Mouse (Mus musculus) neural tube, embryonic 11.5 days (tissue): Measurements from ENCODE around the gene Gcnt1. TPM values are rescaled to one million over a fixed set of nuclear protein-coding genes. Genes with fewer than 3 reads are reported as not detected.
A peak's percentile ranks its signal among the peaks of the same experiment; 100 is the strongest.

ENCODE experiments used
- ATAC-seq: fragments of 200-750 bp; cut with Nextera tagmentation; 2 replicates; pipeline ENCODE4 v1.8.0; 2017; ENCODE audit warnings: moderate number of reproducible peaks, mild to moderate bottlenecking, moderate TSS enrichment, moderate library complexity; ENCODE audit not compliant: insufficient read depth, low FRiP score, low TSS enrichment
- DNase-seq: peaks from one replicate; pipeline ENCODE4 v3.0.0-alpha.2; 2015; ENCODE audit warnings: low spot score
- H3K27ac ChIP-seq: fragments of 300-500 bp; sonication (generic); 2 replicates; pipeline ENCODE4 v1.5.1; 2014; ENCODE audit warnings: low read depth, mild to moderate bottlenecking, low read length
- H3K27me3 ChIP-seq: fragments of 300-500 bp; sonication (generic); 2 replicates; pipeline ENCODE4 v1.6.1; 2014; ENCODE audit warnings: mild to moderate bottlenecking, low read length, mixed read lengths; ENCODE audit not compliant: control insufficient read depth, insufficient read depth
- H3K36me3 ChIP-seq: fragments of 300-500 bp; sonication (generic); 2 replicates; pipeline ENCODE4 v1.6.1; 2014; ENCODE audit warnings: mild to moderate bottlenecking, low read length, moderate library complexity, mixed read lengths; ENCODE audit not compliant: control insufficient read depth, insufficient read depth
- H3K4me1 ChIP-seq: fragments of 300-500 bp; sonication (generic); 2 replicates; pipeline ENCODE4 v1.6.1; 2014; ENCODE audit warnings: low read length, mixed read lengths; ENCODE audit not compliant: control insufficient read depth, insufficient read depth
- H3K4me2 ChIP-seq: fragments of 300-500 bp; sonication (generic); 2 replicates; pipeline ENCODE4 v1.6.1; 2014; ENCODE audit warnings: low read depth, mild to moderate bottlenecking, moderate library complexity
- H3K4me3 ChIP-seq: fragments of 300-500 bp; sonication (generic); 2 replicates; pipeline ENCODE4 v1.5.1; 2014; ENCODE audit warnings: low read depth, low read length
- H3K9ac ChIP-seq: fragments of 300-500 bp; sonication (generic); 2 replicates; pipeline ENCODE4 v1.6.1; 2014; ENCODE audit warnings: mild to moderate bottlenecking, low read length
- H3K9me3 ChIP-seq: fragments of 300-500 bp; sonication (generic); 2 replicates; pipeline ENCODE4 v1.6.1; 2016; ENCODE audit warnings: low read length; ENCODE audit not compliant: control insufficient read depth
- WGBS: fragments of 180-500 bp; shearing (Covaris S2); extraction: QIAGEN DNeasy Blood & Tissue Kit; methylation state at CpG from one replicate; pipeline ENCODE4 v1.1.7; 2014; 5-methylcytosine and 5-hydroxymethylcytosine counted together
- polyA plus RNA-seq: library from polyadenylated mRNA; unstranded; fragments of >200 nt; fragmentation: Nextera tagmentation; extraction: Ambion mirVana; gene quantifications from 2 replicates; pipeline ENCODE4 v1.2.1, GENCODE M21; 2014

Gene Gcnt1
- polyA plus RNA-seq, 1 experiment from 2014 or later: 9.6 TPM

DNA sequence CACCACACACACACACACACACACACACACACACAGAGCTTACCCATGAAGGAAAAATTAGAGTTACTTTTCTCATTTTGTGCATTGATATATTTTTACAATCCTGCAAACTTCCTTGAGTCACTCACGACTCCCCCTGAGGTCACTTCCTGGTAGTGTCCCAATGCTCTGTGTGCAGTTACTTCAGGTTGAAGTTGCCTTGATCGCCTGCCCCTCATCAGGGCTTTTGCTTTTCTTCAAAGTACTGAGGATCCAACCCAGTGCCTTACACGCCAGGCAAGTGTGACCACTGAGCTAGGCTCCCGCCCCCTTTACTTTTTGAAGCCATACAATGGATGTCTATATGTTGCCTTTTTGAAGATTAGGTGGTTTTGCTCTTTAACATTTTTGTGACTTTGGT, 27.3 kb upstream of the Gcnt1 start:
- WGBS: 96% methylated on average over 4 of the region's 4 CpGs
- Histone ChIP-seq H3K36me3 (0 out of 2 replicates have a peak, but pooled peaks cover 2% of the 10 kb centered on the region), H3K9me3 (no peaks in the 10 kb centered on the region), H3K27me3 (no peaks in the 10 kb centered on the region), H3K4me2 (no peak overlapping the region), H3K4me3 (no peak overlapping the region), H3K9ac (no peak overlapping the region), H3K4me1 (peaks cover under 1% of the 10 kb centered on the region; the same call in 1 of the 2 replicates), H3K27ac (no peak overlapping the region)
- DNase-seq (no peak), ATAC-seq (no peak)

GRCm38 (mm10) chr19:17397922-17398321, 25.3 kb upstream of the Gcnt1 start:
- H3K4me2 ChIP-seq: no peak overlapping the region
- ATAC-seq: no peak
- DNase-seq: no peak
- 81% methylated on average over 5 of the region's 5 CpGs for WGBS
- H3K27me3 ChIP-seq: no peaks in the 10 kb centered on the region
- H3K36me3 ChIP-seq: 0 out of 2 replicates have a peak, but pooled peaks cover 2% of the 10 kb centered on the region
- no peak overlapping the region for H3K4me3 ChIP-seq
- H3K9me3 ChIP-seq: no peaks in the 10 kb centered on the region
- no peak overlapping the region for H3K9ac ChIP-seq
- H3K4me1 ChIP-seq: peaks cover 4% of the 10 kb centered on the region
- no peak overlapping the region for H3K27ac ChIP-seq

GRCm38 (mm10) chr19:17396802-17397201, 24.2 kb upstream of the Gcnt1 start:
- Histone ChIP-seq H3K9me3 (no peaks in the 10 kb centered on the region), H3K27me3 (no peaks in the 10 kb centered on the region), H3K4me2 (no peak overlapping the region), H3K9ac (no peak overlapping the region), H3K4me1 (peaks cover 4% of the 10 kb centered on the region), H3K27ac (no peak overlapping the region), H3K4me3 (no peak overlapping the region), H3K36me3 (0 out of 2 replicates have a peak, but pooled peaks cover 2% of the 10 kb centered on the region)
- no peak for DNase-seq
- 92% methylated on average over 4 of the region's 4 CpGs for WGBS
- ATAC-seq: no peak

DNA sequence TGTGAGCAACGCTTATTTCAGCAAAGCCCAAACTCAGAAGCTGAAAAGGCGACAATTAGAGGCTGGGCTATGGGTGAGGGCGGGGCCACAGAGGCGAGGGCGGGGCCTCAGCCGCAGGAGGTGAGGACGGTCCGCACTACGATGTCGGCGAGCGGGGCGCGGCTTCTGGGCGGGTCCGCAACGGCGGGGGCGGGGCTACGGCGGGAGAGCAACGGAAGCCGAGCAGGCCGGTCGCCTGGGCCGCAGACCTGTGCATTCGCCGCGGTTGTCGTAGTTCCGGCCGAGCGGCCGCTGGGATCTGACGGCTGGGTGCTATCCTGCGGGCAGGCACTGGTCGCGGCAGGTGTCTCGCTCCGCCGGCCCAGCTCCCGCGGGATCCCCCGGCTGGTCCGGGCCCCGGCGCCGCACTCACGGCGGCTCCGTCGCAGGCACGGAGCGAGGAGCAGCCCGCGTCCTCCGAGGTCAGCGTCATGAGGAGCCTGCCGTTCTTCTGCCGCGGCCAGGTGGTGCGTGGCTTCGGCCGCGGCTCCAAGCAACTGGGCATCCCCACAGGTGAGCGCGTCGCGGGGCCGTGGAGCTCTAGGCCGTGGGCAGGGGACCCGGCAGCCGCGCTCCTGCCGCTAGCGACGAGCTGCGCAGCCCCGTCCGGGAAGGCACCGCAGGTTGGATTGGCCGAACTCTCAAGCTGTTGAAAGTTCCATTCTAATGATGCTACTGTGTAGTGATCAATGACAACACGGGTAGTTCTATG, 21.4 kb upstream of the Gcnt1 start, which contains the start of gene Rfk:
Rfk (plus strand) TSS at position 203 of the 751 bp plus-strand sequence.
- Histone ChIP-seq H3K4me1 (peaks cover 4% of the 10 kb centered on the region), H3K27me3 (no peaks in the 10 kb centered on the region), H3K4me2 (peak within 1 kb of the TSS; percentile 55), H3K36me3 (0 out of 2 replicates have a peak, but pooled peaks cover 2% of the 10 kb centered on the region), H3K9ac (peak within 1 kb of the TSS; percentile 90), H3K27ac (0 out of 2 replicates have a peak within 1 kb of the TSS, but pooled peaks have one; percentile 8), H3K4me3 (peak within 1 kb of the TSS; percentile 85), H3K9me3 (no peaks in the 10 kb centered on the region)
- DNase-seq (peak; percentile 95), ATAC-seq (peak; percentile 99)
- under 1% methylated on average over 73 of the region's 83 CpGs for WGBS

DNA sequence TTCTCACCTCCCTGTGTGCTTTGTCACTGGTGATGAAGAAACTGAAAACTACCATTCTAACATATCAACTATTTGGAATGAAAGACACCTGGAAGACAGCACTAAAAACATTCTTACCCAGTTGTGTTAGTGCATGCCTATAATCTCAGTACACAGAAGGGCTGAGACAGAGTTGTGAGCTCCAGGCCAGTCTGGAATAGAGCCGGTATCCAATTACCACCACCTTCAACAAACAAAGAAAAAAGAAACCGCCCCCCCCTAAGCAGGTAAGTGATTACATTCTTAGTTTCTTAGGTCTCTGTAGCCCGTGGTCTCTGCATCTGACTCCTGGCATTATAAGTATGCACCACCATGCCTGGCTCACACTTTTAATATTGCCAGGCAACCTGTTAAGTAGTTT, 20.2 kb upstream of the Gcnt1 start:
- H3K4me2 ChIP-seq: no peak overlapping the region
- no peaks in the 10 kb centered on the region for H3K27me3 ChIP-seq
- 17% methylated on average over 3 of the region's 3 CpGs for WGBS
- H3K36me3 ChIP-seq: 0 out of 2 replicates have a peak, but pooled peaks cover under 1% of the 10 kb centered on the region
- peaks cover 4% of the 10 kb centered on the region for H3K4me1 ChIP-seq
- H3K4me3 ChIP-seq: no peak overlapping the region
- no peak overlapping the region for H3K9ac ChIP-seq
- ATAC-seq: no peak
- no peaks in the 10 kb centered on the region for H3K9me3 ChIP-seq
- no peak overlapping the region for H3K27ac ChIP-seq
- no peak for DNase-seq

DNA sequence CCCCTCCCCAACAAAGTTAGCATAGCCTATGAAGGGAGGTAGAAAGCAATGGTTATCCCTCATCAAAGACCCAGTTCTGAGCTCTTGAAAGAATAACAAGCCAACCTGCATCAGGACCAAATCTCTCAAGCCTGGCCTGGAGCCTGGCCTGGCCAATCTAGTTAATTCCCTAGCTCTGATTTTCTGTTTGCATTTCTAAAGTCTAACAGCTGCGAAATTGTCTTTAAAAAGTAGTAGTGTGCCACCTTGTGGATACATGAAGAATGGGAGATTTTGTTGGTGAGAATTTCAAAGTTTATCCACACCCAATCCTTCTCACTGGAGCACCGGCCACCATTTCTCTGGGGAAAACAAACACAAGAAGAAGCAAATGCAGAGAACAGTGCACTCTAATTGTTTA, 15.8 kb upstream of the Gcnt1 start:
- ATAC-seq (no peak), DNase-seq (peak; percentile 12)
- 30% methylated on average over 2 of the region's 2 CpGs for WGBS
- Histone ChIP-seq H3K4me3 (no peak overlapping the region), H3K4me2 (no peak overlapping the region), H3K36me3 (no peaks in the 10 kb centered on the region), H3K9ac (no peak overlapping the region), H3K4me1 (no peaks in the 10 kb centered on the region), H3K9me3 (no peaks in the 10 kb centered on the region), H3K27ac (no peak overlapping the region), H3K27me3 (no peaks in the 10 kb centered on the region)

- peak; percentile 27 for DNase-seq
These were observed 13.8 kb upstream of the Gcnt1 start for GRCm38 (mm10) chr19:17386424-17386823.

DNA sequence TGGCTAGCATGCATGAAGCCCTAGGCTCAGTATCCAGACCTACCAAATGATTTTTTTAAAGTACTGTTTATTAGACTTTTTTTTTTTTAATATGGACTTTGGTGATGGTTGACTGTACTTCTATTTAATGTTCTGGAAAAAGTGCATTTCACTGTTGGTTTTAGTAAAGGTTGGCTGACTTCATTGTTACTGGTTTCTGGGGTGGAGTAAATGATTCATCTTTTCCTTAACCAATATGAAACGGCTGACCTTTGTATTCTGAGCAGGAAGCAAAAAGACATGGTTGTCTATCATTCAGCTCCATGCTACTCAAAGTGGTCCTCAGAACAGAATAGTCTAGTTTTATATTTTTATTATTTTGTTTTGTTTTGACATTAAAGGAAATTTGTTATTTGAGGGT, 12.8 kb upstream of the Gcnt1 start:
- H3K9me3 ChIP-seq: no peaks in the 10 kb centered on the region
- WGBS: 59% methylated on average over 1 of the region's 1 CpGs
- H3K9ac ChIP-seq: no peak overlapping the region
- no peaks in the 10 kb centered on the region for H3K36me3 ChIP-seq
- H3K4me3 ChIP-seq: no peak overlapping the region
- DNase-seq: no peak
- H3K4me2 ChIP-seq: no peak overlapping the region
- H3K4me1 ChIP-seq: no peaks in the 10 kb centered on the region
- ATAC-seq: no peak
- H3K27ac ChIP-seq: no peak overlapping the region
- no peaks in the 10 kb centered on the region for H3K27me3 ChIP-seq

More at GRCm38 (mm10) chr19:17386424-17386823, 13.8 kb upstream of the Gcnt1 start:
- no peaks in the 10 kb centered on the region for H3K27me3 ChIP-seq
- peak; percentile 21; the same call in 1 of the 2 replicates for ATAC-seq
- no peaks in the 10 kb centered on the region for H3K4me1 ChIP-seq
- H3K9ac ChIP-seq: no peak overlapping the region
- H3K9me3 ChIP-seq: no peaks in the 10 kb centered on the region
- no peak overlapping the region for H3K4me3 ChIP-seq
- H3K4me2 ChIP-seq: no peak overlapping the region
- H3K36me3 ChIP-seq: no peaks in the 10 kb centered on the region
- H3K27ac ChIP-seq: no peak overlapping the region
- WGBS: 27% methylated on average over 6 of the region's 6 CpGs

- no peak overlapping the region for H3K9ac ChIP-seq
- H3K4me2 ChIP-seq: no peak overlapping the region
- no peaks in the 10 kb centered on the region for H3K27me3 ChIP-seq
- DNase-seq (no peak), ATAC-seq (no peak)
- WGBS: 97% methylated on average over 4 of the region's 4 CpGs
- no peak overlapping the region for H3K4me3 ChIP-seq
- no peak overlapping the region for H3K27ac ChIP-seq
- H3K36me3 ChIP-seq: no peaks in the 10 kb centered on the region
- no peaks in the 10 kb centered on the region for H3K9me3 ChIP-seq
- no peaks in the 10 kb centered on the region for H3K4me1 ChIP-seq
These were observed 12.4 kb upstream of the Gcnt1 start for GRCm38 (mm10) chr19:17385022-17385421.
